Mouse (Mus musculus) adrenal gland, postnatal 25 days (tissue): Measurements from ENCODE around the gene Tusc2. TPM values are rescaled to one million over a fixed set of nuclear protein-coding genes. Genes with fewer than 3 reads are reported as not detected.

Experiments used
- DNase-seq: peaks from one replicate; pipeline ENCODE4 v3.0.0; 2021; ENCODE audit warnings: mixed read lengths
- total RNA-seq: library from RNA; stranded (reverse); gene quantifications from 2 replicates; pipeline ENCODE4 v1.2.3, GENCODE M21; 2021

The Tusc2 gene
- total RNA-seq, 1 experiment from 2014 or later, result 48.4 TPM

DNA sequence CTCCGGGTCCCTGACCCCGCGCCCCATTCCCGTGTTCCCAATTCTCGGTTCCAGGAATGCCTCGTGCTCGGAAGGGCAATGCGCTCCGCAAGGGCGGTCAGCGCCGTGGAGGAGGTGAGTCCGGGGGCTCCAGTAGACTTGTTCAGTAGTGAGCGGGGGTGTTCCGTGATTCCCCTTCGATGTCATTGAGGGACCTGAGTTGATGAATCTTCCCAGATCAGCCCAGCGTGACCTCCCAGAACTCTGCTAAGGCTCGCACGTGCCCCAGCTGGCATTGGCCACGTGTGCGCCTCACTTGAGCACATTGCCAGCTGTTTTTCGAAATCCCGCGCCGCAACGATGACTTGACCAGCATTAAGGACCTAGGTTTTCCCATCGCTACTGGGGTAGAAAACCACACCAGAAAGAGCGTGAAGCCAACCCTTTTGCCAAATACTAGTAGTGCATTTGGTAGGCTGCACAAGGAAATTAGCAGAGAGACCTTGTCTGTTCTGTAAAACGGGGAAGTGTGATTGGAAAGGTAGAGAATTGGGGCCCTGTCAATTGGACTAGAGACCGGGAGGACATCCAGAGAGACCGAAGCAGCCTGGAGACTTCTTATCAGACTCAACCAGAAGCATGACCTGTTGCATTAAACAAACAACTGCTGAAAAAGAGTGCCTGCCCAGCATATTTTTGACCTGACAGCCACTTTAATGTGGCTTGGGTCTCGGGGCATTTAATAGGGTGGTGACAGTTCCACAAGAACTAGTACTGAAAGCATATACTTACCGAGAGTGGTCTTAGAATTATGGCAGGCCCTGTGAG, 25.0 kb downstream of the Tusc2 start:
- DNase-seq, result peak; percentile 67

DNA sequence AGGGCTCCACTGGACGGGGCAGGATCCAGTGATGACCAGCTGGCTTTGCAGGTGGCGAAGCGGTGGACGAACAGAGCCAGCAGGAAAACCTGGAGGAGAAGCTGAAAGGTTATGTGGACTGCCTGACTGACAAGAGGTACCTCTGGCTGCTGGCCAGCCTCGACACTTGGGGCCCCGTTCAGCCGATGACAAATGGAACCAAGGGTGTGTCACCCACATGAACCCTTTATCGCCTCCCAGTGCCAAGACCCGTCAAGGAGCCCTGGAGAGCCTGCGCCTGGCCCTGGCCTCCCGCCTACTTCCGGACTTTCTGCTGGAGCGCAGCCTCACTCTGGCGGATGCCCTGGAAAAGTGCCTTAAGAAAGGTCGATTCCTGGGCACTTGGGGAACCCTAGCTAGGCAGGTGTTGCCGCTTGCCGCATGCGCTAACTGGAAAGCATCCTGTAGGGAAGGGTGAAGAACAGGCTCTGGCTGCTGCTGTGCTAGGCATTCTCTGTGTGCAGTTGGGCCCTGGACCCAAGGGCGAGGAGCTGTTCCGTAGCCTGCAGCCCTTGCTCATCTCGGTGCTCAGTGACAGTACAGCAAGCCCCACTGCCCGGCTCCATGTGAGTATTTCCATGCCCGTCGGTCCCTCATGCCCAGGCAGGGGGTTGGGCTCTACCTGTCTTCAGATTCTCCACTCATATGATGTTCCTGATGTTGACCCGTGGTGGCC, 27.2 kb downstream of the Tusc2 start:
- DNase-seq, result peak; percentile 28

- DNase-seq, result no peak
Measured at GRCm38 (mm10) chr9:107590773-107591060, 27.7 kb downstream of the Tusc2 start.

- DNase-seq, result no peak
Measured at GRCm38 (mm10) chr9:107593101-107593976, 30.3 kb downstream of the Tusc2 start.

- DNase-seq, result no peak
Measured at GRCm38 (mm10) chr9:107594281-107595062, 31.4 kb downstream of the Tusc2 start.

GRCm38 (mm10) chr9:107596619-107597569, 33.8 kb downstream of the Tusc2 start:
- DNase-seq, result no peak

DNA sequence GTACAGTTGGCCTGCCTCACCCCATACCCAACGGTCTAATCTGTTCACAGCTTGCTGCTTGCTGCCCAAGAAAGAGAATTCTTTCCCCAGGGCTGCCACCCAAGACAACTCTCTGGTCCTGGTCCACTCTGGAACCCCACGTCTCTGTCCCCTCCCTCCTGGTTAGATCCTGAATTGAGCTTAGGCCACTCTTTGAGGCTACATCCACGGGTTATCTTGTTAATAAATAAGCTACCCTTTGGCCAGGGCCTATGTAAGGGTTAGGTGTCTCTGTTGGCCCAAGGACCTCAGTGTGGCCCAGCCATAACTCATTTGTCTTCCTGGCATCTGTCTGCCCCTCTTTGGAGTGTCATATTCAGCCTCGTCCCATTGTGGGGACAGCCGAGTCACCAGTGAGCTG, 35.3 kb downstream of the Tusc2 start:
- DNase-seq, result no peak

GRCm38 (mm10) chr9:107599433-107599832, 36.4 kb downstream of the Tusc2 start:
- DNase-seq, result no peak

DNA sequence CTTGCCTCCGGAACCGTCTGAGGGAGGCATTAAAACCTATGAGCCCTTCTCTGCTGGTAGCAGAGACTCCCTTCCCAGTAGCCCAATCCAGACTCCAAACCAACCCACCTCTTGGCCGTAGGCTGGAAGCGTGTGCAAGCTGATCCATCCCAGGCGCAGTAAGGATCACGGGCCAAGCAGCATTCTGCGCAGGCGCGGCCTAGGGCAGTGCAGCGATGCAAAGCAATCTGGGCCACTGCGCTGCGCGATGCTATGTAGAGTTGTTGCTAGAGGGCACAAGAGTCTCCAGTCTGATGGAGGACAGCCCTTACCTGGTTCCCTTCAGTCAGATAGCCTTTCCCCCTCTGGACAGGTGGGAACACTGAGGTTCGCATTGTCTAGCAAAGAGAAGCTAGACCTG, 36.8 kb downstream of the Tusc2 start:
- no peak for DNase-seq

DNA sequence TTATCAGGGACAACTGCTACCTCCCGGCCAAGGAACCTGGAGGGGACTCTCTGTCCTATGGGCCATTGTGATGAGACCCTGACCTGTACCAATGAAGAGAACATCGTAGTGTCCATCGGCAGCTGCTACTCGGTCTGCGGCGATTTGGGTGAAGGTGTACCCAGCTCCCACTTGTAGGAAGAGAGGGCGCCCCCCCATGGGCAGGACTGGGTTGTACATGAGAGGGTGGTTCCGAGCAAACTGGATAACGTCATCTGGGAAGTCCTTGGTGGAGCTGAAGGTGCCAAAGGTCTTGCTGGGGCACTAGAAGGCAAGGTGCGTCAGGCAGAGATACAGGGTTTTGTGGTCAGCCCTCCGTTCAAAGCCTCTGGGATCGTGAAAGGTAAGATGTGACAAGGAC, 37.7 kb downstream of the Tusc2 start:
- DNase-seq, result no peak

- DNase-seq, result no peak
Measured at GRCm38 (mm10) chr9:107601275-107601674, 38.2 kb downstream of the Tusc2 start.

DNA sequence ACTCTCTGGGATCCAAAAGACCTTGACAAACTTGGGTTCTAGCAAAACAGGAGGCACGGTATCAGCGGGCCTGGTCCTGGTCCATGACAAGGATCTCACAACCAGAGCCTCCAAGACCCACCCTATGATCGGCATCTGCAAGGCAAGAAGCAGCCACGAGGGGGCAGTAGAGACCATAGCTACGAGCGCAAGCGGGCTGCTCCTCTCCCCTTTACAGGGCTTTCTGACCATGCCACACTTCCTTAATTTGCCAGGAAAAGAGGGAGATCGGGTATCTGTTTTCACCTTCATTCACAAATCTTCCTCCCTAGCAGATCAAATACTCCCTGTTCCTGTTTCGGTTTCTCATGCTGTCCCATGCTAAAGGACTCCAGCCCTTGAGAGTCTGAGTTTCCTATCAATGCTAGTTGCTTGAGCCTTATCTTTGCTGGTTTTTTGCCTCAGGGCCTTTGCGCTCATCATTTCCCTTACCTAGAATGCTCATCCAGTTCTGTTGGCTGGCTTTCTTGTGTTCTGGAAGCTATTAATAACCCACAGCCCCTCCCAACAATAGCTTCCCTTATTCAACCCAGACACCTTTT, 39.1 kb downstream of the Tusc2 start:
- peak; percentile 94 for DNase-seq

GRCm38 (mm10) chr9:107603251-107603650, 40.2 kb downstream of the Tusc2 start:
- DNase-seq, result no peak

- peak; percentile 54 for DNase-seq
Measured at GRCm38 (mm10) chr9:107605041-107605661, 42.1 kb downstream of the Tusc2 start.

DNA sequence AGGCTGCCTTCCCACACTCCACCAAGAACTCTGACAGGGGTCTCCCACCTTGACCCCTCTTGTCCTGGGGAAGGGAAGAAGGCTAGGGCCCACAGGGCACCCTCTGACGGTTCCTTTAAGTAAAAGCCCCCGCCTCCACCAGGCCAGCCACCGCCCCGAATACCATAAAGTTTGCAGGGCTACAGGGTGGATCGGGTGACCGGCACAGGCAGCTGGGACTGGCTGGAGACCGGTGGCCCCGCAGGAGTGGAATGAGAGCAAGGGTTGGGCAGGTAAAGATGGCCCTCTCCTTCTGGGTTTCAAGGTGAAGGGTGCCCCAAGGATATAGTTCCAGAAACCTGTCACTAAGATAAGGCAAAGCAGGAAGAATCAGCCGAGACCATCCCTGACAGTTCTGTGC, 43.5 kb downstream of the Tusc2 start:
- no peak for DNase-seq

GRCm38 (mm10) chr9:107607036-107607435, 44.0 kb downstream of the Tusc2 start:
- no peak for DNase-seq

DNA sequence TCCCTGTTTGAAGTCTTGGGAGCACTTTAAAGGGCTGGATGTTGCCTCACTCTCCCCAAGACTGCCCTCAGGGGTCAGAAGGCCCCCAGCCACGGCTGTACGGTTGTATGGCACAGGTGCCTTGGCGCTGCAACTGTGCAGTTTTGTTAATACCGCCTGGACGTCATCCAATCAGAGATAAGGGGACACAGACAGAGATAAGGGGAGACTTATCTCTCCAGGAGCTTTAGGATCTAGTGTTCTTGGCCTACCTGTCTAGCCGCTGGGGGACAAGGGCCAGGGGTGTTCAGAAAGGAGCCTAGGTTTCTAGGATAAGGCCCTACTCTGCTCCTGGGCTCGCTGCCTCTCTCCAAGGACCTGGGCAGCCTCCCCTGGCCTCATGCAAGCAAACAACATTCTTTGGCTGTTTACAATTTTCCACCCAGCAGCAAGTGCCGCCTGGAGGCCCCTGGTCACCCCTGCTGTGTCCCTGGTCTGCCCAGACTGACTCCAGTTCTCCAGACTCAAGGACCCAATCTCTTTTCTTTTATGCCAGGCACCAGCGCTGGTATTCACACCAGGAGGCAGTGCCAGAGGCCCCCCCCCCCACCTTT, 44.7 kb downstream of the Tusc2 start:
- DNase-seq, result no peak

GRCm38 (mm10) chr9:107608741-107609432, 45.8 kb downstream of the Tusc2 start, which contains the start of gene Sema3b:
Sema3b (minus strand) TSS chr9:107609229.
- no peak for DNase-seq

DNA sequence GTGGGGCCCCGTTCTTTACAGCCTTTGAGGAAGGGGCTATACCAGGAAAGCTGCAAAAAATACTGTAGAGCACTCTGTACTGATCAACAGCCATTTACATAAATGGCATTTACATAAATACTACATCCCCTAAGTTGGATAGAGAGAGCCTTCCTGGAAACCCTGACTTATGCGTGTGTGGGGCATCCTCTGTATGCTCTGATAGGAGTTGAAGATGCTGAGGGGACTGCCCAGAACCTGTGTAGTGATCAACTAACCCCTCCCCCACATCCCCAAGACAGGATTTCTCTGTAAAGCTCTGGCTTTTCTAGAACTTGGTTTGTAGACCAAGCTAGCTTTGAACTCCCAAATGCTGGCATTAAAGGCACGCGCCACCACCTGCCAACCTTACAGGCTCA, 46.4 kb downstream of the Tusc2 start:
- no peak for DNase-seq
